Mouse (Mus musculus) forebrain, embryonic 16.5 days (tissue): ENCODE measurements around the gene Scamp1. TPM values are rescaled to one million over a fixed set of nuclear protein-coding genes. Genes with fewer than 3 reads are reported as not detected.
A peak's percentile ranks its signal among the peaks of the same experiment; 100 is the strongest.

Experiments
- ATAC-seq: fragments of 200-750 bp; cut with Nextera tagmentation; 2 replicates; pipeline ENCODE4 v1.8.0; 2017; ENCODE audit warnings: mild to moderate bottlenecking, moderate library complexity
- H3K27ac ChIP-seq: fragments of 300-500 bp; sonication (generic); 2 replicates; pipeline ENCODE4 v1.5.1; 2014; ENCODE audit warnings: low read length, control low read depth
- H3K27me3 ChIP-seq: fragments of 300-500 bp; sonication (generic); replicated peaks from 2 replicates; pipeline ENCODE4 v1.6.1; 2014; ENCODE audit warnings: low read length; ENCODE audit not compliant: control insufficient read depth, insufficient read depth
- H3K36me3 ChIP-seq: fragments of 300-500 bp; sonication (generic); 2 replicates; pipeline ENCODE4 v1.6.1; 2014; ENCODE audit not compliant: control insufficient read depth, insufficient read depth
- H3K4me1 ChIP-seq: fragments of 300-500 bp; sonication (generic); replicated peaks from 2 replicates; pipeline ENCODE4 v1.6.1; 2014; ENCODE audit warnings: low read length; ENCODE audit not compliant: control insufficient read depth, insufficient read depth
- H3K4me2 ChIP-seq: fragments of 300-500 bp; sonication (generic); 2 replicates; pipeline ENCODE4 v1.6.1; 2014; ENCODE audit warnings: mild to moderate bottlenecking, low read length, control low read depth
- H3K4me3 ChIP-seq: fragments of 300-500 bp; sonication (generic); replicated peaks from 2 replicates; pipeline ENCODE4 v1.5.1; 2014; ENCODE audit warnings: mild to moderate bottlenecking, low read length, control low read depth
- H3K9ac ChIP-seq: fragments of 300-500 bp; sonication (generic); replicated peaks from 2 replicates; pipeline ENCODE4 v1.6.1; 2014; ENCODE audit warnings: low read depth, low read length, control low read depth
- H3K9me3 ChIP-seq: fragments of 300-500 bp; sonication (generic); 2 replicates; pipeline ENCODE4 v1.6.1; 2016; ENCODE audit warnings: low read length; ENCODE audit not compliant: control insufficient read depth
- WGBS: fragments of 180-500 bp; shearing (Covaris S2); extraction: QIAGEN DNeasy Blood & Tissue Kit; methylation state at CpG from one replicate; pipeline ENCODE4 v1.1.7; 2014; 5-methylcytosine and 5-hydroxymethylcytosine counted together
- polyA plus RNA-seq: library from polyadenylated mRNA; unstranded; fragments of >200 nt; fragmentation: Nextera tagmentation; extraction: Ambion mirVana; gene quantifications from 2 replicates; pipeline ENCODE4 v1.2.1, GENCODE M21; 2015

Scamp1 gene
- polyA plus RNA-seq, 1 experiment from 2014 or later: 132 TPM

DNA sequence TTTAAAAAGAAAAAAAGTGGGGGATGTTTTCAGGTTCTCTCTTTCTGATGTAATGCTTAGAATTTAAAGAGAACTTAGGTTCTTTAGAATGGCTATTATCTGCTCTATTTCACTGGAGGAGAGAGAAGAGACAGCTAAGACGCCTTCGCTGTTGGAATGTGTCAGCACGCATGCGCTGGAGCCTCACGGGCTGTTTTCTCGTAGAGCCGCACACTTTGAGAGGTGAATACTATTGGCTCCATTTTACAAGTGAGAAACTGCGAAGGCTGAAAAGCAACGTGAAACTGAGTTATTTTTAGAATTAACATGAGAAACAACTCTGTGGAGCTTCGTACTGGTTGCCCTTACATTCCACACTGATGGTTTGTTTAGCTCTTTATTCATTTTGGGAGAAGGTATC, 8.3 kb upstream of the Scamp1 start:
- Histone ChIP-seq H3K9ac (no peak overlapping the region), H3K9me3 (no peaks in the 10 kb centered on the region), H3K36me3 (no peaks in the 10 kb centered on the region), H3K4me2 (no peak overlapping the region), H3K27ac (no peak overlapping the region), H3K27me3 (no peaks in the 10 kb centered on the region), H3K4me3 (no peak overlapping the region), H3K4me1 (no peaks in the 10 kb centered on the region)
- WGBS: 64% methylated on average over 10 of the region's 10 CpGs
- ATAC-seq: no peak

DNA sequence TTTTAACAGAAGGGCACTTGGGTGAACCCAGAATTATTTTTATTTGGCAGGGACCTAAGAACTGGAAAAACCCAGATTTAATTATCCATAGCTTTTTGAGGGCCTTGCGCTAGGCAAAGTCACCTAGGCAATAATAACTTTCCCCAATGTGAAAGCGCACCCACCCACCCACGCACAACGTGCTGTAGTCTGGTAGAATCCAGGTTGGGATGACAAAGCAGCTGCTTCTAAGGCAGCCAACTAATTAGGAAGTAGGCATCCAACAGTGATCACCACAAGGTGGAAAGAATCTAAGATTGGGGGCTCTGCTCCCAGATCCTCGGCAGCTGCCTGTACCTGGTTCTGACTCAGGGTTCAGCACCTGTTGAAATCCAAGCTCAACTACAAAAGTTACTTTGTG, 538 bp upstream of the Scamp1 start:
- WGBS: 28% methylated on average over 5 of the region's 5 CpGs
- H3K36me3 ChIP-seq: no peaks in the 10 kb centered on the region
- peak overlapping the region; percentile 95 for H3K4me3 ChIP-seq
- H3K27me3 ChIP-seq: no peaks in the 10 kb centered on the region
- H3K4me1 ChIP-seq: peaks cover 16% of the 10 kb centered on the region
- ATAC-seq: no peak
- H3K4me2 ChIP-seq: peak overlapping the region; percentile 90
- H3K9me3 ChIP-seq: no peaks in the 10 kb centered on the region
- H3K9ac ChIP-seq: peak overlapping the region; percentile 98; the same call in 1 of the 2 replicates
- H3K27ac ChIP-seq: no peak overlapping the region

DNA sequence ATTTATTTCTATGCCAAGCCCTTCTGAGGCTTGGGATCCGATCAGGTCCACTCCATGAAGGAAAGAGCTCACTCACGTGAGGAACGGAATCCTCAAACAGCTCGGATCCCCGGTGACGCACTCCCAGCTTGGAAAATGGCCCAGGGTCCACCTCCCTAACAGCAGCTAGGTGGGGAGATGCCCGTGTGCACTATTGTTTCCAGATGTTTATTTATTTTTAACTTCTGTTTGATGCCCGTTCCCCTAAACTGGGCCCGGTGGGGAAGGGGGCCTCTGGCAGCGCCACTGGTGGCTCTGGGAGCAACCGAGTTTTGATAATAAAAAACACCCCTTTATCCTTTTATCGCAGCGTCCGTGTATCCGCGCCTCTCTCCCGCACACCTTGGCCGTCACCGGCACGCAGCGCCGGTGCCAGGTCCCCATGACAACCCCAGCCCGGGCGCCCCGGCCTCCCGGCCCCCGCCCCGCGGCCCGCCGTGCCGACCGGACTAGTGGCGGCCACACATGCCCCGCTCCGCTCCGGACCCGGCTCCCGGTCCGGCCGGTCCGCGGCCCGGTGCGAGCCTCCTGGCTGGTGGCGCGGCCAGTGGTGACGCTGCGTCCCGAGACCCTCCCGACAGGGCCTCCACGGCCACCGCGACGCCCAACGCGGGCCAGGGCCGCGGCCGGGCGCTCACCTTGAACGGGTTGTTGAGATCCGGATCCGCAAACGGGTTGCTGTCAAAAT, 951 bp downstream of the Scamp1 start:
- peak overlapping the region; percentile 95 for H3K4me3 ChIP-seq
- peak overlapping the region; percentile 84 for H3K27ac ChIP-seq
- WGBS: under 1% methylated on average over 65 of the region's 65 CpGs
- H3K36me3 ChIP-seq: no peaks in the 10 kb centered on the region
- H3K27me3 ChIP-seq: no peaks in the 10 kb centered on the region
- peak overlapping the region; percentile 90 for H3K4me2 ChIP-seq
- H3K9me3 ChIP-seq: no peaks in the 10 kb centered on the region
- H3K4me1 ChIP-seq: peaks cover 16% of the 10 kb centered on the region
- ATAC-seq: no peak; the same call in none of the 2 replicates
- H3K9ac ChIP-seq: peak overlapping the region; percentile 98

DNA sequence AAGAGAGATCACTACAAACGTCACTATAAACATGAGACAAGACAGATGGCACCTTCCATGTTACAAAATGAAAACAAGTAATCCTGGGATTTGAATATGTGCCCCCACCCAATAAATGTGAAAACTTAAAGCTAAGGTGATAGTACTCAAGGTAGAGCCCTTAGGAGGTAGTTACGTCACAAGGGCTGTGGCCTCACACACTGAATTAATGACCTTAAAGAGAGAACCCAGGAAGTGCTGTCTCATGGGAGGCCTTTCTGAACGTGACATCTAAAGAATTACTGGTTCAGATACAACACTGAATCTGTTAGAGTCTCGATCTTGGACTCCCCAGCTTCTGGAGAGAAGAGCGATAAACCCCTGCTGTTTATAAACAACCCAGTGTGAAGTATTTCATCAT, 6.2 kb downstream of the Scamp1 start:
- H3K9ac ChIP-seq: no peak overlapping the region
- peaks cover 9% of the 10 kb centered on the region; the same call in 1 of the 2 replicates for H3K4me1 ChIP-seq
- H3K4me3 ChIP-seq: no peak overlapping the region
- no peaks in the 10 kb centered on the region for H3K27me3 ChIP-seq
- no peak overlapping the region for H3K27ac ChIP-seq
- no peaks in the 10 kb centered on the region for H3K9me3 ChIP-seq
- no peak overlapping the region for H3K4me2 ChIP-seq
- H3K36me3 ChIP-seq: no peaks in the 10 kb centered on the region
- no peak for ATAC-seq
- WGBS: 65% methylated on average over 5 of the region's 5 CpGs

DNA sequence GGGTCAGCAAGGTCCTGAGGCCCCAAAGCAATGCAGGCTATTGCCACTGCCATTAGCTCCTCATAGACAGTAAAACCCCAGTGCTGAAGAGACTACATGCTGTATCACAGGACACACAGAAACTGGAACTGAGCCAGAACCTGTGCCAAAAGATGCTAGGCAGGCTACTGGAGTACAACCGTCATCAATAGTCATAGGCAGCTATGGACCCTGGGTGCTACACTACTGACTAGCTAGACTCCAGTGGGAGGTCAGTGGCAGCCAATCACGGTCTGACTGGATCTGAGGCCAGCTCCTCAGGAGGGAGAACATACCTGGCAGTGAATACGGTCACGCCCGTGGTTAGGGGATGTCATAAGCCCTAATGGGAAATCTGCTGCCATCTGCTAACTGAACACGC, 14.4 kb downstream of the Scamp1 start:
- WGBS: 81% methylated on average over 6 of the region's 6 CpGs
- ATAC-seq: no peak
- Histone ChIP-seq H3K4me3 (no peak overlapping the region), H3K9me3 (no peaks in the 10 kb centered on the region), H3K36me3 (no peaks in the 10 kb centered on the region), H3K27me3 (no peaks in the 10 kb centered on the region), H3K4me1 (peaks cover 4% of the 10 kb centered on the region; the same call in 1 of the 2 replicates), H3K9ac (no peak overlapping the region), H3K4me2 (no peak overlapping the region), H3K27ac (no peak overlapping the region)

DNA sequence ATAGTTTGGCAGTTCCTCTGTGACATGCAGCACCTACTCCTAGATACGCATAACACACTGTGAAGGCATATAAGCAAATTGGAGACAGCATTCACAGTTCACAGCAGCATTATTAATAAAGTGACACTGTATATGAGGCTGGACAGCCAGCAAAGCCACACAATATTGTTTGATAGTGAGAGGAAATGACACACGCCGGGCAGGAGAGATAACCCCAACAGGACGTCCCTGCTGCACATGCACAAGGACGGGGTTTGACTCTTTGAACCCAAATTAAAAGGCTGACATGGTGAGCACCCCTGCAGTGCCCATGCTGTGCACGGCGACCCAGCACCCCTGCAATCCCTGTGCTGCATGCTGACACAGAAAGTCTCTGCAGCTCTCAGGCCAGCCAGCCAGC, 17.5 kb downstream of the Scamp1 start:
- WGBS: 55% methylated on average over 7 of the region's 7 CpGs
- ATAC-seq: no peak
- no peak overlapping the region for H3K27ac ChIP-seq

DNA sequence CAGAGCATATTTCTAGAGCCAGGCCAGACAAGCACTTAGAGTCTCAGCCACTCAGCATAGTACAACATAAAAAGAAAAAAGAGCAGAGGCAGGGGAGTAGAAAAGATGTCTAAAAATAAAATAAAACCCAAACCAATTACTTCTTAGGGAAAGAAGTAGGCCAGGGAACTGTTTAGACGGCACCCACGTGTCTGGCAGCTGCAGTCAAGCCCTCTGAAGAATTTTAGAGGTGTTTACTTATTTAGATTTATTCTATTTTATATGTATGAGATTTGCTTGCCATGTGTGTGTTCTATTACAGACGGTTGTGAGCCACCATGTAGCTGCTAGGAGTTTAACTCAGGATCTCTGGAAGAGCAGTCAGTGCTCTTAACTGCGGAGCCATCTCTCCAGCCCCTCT, 18.5 kb downstream of the Scamp1 start:
- Histone ChIP-seq H3K4me2 (no peak overlapping the region), H3K4me1 (peaks cover 4% of the 10 kb centered on the region; the same call in 1 of the 2 replicates), H3K27ac (no peak overlapping the region), H3K36me3 (no peaks in the 10 kb centered on the region), H3K4me3 (no peak overlapping the region), H3K27me3 (no peaks in the 10 kb centered on the region), H3K9me3 (no peaks in the 10 kb centered on the region), H3K9ac (no peak overlapping the region)
- 53% methylated on average over 4 of the region's 4 CpGs for WGBS
- 0 out of 2 replicates have a peak, but pooled peaks have one; percentile 31 for ATAC-seq

More for the DNA sequence above, 17.5 kb downstream of the Scamp1 start:
- H3K27me3 ChIP-seq: no peaks in the 10 kb centered on the region
- no peaks in the 10 kb centered on the region for H3K9me3 ChIP-seq
- H3K4me3 ChIP-seq: no peak overlapping the region
- no peak overlapping the region for H3K4me2 ChIP-seq
- no peaks in the 10 kb centered on the region for H3K36me3 ChIP-seq
- no peak overlapping the region for H3K9ac ChIP-seq
- peaks cover 4% of the 10 kb centered on the region; the same call in 1 of the 2 replicates for H3K4me1 ChIP-seq

DNA sequence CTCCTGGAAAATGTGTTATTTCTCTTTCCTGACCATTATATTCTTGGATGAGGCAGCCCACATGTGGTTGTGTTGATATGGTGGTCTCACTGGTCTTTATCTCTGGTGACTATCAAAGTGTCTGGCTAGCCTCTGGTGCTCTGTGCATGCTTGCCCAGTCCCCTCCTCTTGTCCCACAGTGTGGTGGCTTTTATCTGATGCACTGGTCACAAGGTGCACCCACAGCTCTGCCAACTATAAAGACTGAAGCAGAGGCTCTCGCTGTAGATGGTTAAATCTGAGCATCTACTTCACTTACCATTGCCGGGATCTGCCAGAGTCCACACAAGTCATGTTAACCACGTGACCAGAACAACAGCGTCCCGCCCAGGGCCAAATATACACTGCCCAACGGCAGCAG, 19.1 kb downstream of the Scamp1 start:
- H3K9me3 ChIP-seq: no peaks in the 10 kb centered on the region
- H3K27me3 ChIP-seq: no peaks in the 10 kb centered on the region
- no peak overlapping the region for H3K4me2 ChIP-seq
- 96% methylated on average over 6 of the region's 6 CpGs for WGBS
- H3K4me1 ChIP-seq: peaks cover 4% of the 10 kb centered on the region; the same call in 1 of the 2 replicates
- H3K27ac ChIP-seq: no peak overlapping the region
- no peaks in the 10 kb centered on the region for H3K36me3 ChIP-seq
- ATAC-seq: no peak
- H3K9ac ChIP-seq: no peak overlapping the region
- H3K4me3 ChIP-seq: no peak overlapping the region

DNA sequence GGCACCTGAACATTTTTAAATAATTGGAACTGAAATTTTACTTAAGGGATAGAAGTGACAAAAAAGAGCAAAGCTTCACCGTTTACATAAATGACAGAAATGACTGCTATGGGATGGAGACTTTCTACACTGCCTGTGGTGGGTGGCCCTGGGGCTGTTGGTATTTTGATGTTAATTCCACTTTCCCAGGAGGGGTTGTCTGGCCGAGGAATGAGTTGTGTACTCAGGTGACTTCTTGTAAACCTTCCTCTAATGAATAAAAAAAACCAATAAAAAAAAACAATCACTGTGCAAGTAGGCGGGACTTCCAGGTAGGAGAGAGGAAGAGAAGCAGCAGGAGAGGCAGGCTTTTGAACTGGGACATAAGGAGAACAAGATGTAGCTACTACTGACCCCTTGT, 20.4 kb downstream of the Scamp1 start:
- no peaks in the 10 kb centered on the region for H3K36me3 ChIP-seq
- no peak for ATAC-seq
- 81% methylated on average over 3 of the region's 3 CpGs for WGBS

More for the DNA sequence above, 20.4 kb downstream of the Scamp1 start:
- H3K4me2 ChIP-seq: no peak overlapping the region
- no peak overlapping the region for H3K27ac ChIP-seq
- no peak overlapping the region for H3K4me3 ChIP-seq
- H3K9me3 ChIP-seq: no peaks in the 10 kb centered on the region
- no peaks in the 10 kb centered on the region; the same call in 1 of the 2 replicates for H3K4me1 ChIP-seq
- H3K9ac ChIP-seq: no peak overlapping the region
- no peaks in the 10 kb centered on the region for H3K27me3 ChIP-seq
